Mouse (Mus musculus): Measurements from ENCODE around the gene 1500009C09Rik.

1500009C09Rik gene

DNA sequence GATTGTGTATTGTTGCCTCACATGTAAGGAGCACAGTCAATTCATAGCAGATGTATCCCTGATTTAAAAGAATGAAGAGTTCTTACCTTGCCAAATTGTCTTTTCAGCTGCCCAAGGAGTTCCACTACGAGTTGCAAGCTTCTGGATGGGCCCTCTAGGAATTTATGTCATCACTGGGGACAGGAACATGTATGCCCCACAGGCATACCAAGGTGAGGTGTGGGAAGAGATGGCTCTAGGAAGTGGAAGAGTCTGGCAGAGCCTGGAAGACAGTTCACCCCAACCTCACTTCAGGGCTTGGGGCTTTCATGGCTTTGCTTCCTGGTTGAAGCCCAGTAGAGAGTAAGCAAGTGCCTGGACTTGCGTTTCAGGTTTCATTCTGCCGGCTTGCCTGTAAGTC lies 56.2 kb downstream of the 1500009C09Rik start:
- no peak for DNase-seq (ENCODE audit: low read depth in 1 of 2, low spot score in 2 of 2)
